Mouse (Mus musculus): Measurements from ENCODE around the gene Rnls.
A peak's percentile ranks its signal among the peaks of the same experiment; 100 is the strongest.
"Not testable (repeated sequence)": the region's sequence is repeated elsewhere in the genome, so short reads cannot be mapped to it uniquely, and the experiment has no call there.

Rnls gene

DNA sequence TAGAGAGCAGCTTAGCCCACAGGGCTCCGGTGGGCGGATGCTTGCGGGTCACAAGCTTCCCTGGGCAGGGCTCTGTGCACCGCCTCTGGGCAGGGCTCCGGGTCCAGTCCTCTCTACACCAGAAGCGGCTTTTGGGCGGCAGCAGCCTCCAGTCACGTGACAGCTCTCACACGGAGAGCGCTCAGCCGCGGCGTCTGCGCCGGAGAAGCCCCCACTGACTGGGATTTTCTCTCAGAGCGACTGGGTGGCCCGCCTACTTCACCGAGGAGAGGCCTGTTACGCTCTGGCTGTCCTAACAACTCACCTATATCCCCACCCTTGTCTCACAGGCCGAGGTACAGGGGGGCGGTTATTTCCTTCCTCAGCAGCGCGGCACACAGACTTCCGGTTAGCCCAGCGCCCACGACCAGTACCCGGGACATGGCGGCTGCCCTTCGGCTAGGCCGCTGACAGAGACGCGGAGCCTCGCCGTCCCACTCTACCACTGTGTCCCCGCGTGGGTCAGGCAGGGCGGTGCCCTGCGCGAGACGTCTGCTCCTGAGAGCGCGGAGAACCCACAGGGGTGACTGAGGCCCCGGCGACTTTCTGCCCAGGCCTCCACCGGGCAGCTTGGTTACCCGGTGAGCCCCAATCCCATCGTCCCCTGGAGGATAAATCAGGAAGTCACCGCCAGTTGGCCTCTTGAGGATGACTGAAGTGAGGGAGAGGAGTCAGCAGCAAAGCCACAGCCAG lies at the start of gene Rnls:
Gene Rnls (minus strand): TSS at position 645 of the 732 bp plus-strand sequence.
- peak; percentile 85 for DNase-seq

- no peak for DNase-seq
Measured at GRCm38 (mm10) chr19:33429457-33429856, 37.4 kb upstream of the Rnls start.

DNA sequence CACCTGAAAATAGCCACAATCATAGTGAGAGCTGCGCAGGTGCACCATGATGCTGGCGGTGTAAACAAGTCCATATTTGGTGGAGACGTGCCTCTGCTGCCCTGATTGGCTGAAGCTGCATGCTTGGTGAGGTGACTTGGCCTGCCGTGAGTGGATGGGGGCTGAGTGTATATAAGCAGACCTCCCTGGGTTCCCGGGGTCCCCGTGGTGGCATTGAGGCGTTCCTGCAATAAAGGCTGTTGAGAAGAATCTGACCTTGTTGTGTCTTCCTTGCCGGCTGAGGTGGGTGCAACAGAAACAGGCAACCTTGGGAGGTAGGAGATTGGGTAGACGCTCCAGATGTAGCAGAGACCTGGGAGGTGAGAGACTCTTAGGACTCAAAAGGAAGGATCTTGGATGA lies 27.3 kb upstream of the Rnls start:
- DNase-seq, result not testable (repeated sequence)

DNA sequence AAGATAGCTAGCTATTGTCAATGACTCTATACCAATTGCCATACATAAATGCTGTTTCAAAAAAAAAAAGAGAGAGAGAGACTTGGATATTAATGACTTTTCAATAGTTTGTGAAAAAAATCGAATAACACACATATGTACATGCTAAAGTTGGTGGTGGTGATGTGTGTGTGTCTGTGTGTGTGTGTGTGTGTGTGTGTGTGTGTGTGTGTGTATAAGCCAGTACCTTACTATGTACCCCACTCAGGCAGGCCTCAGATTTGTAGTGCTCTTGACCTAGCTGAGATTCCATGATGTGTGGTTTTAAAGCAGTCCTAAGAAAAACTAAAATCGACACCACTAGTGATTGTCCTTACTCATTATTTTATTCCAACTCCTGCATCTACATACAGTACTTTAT lies 11.3 kb downstream of the Rnls start:
- no peak for DNase-seq

DNA sequence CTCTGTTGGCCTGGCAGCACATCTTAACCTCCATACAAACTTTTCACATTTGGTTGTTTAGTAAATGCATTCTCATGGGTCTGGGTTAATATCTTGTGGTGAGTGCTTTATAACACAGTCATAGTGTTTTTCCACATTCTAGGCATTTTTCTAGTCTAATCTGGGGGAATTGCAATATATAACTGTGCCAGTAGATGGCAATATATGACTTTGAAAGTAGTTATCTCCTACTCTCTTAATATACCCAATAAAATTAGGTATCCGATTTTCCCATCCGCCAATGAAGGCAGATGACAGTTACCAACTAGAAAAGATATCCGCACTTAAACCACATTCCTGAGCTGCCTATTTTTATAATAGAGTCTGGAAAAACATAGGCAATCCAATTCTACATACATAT lies 11.7 kb downstream of the Rnls start:
- DNase-seq, result no peak

DNA sequence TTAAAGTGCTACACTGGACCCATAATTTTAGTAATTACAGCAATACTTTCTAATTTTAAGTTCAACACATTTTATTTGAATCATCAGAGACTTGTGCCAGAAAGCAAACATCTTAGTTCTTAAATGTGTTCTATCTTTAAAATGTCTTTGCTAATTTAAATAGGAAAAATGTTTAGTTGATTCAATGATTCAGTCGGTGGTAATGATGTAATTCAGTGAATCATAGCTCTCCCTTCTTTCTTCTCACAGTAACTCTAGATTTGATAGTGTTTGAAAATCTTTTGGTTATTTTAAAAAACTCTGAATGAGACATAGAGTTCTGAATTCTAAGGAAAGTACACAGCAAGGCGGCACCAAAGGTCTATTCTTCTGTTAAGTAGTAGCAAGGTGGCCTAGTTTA lies 23.3 kb downstream of the Rnls start:
- DNase-seq, result no peak

GRCm38 (mm10) chr19:33366661-33367060 lies 25.4 kb downstream of the Rnls start:
- DNase-seq, result peak; percentile 73

DNA sequence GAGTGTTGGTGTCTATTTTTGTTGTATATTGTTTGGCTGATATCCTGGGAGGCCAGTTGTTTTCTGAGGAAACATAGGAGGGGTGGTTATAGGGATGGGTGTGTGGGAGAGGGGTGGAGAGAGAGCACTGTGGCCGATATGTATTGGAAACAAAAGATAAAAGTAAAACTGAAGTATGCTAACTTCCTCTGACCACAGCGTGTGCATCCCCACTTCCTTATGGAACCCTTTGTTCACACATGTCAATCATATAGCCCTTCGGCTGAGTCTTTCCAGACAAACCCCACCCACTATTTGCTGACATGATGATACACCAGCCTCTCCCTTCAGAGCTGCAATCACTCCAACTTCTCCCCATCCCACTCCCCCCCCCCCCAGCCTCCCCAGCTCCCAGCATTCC lies 35.1 kb downstream of the Rnls start:
- DNase-seq, result no peak

DNA sequence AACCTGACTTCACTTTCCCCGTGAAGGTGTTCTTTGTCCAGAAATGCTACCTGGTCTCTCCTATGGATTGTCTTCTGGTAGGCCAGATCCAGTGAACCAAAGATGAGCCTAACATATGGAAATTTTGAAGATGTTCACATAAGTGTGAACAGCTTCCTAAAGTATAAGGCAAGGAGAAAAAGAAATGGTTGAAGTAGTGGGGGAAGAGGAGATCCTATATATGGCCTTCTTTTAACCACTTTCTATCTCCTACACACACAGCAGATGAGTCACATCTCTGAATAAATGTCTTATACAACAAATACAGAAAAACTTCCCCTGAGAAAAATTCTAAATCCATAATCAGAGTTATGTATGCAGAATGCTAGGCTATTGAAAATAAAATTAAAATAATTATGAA lies 52.0 kb downstream of the Rnls start:
- DNase-seq, result no peak

DNA sequence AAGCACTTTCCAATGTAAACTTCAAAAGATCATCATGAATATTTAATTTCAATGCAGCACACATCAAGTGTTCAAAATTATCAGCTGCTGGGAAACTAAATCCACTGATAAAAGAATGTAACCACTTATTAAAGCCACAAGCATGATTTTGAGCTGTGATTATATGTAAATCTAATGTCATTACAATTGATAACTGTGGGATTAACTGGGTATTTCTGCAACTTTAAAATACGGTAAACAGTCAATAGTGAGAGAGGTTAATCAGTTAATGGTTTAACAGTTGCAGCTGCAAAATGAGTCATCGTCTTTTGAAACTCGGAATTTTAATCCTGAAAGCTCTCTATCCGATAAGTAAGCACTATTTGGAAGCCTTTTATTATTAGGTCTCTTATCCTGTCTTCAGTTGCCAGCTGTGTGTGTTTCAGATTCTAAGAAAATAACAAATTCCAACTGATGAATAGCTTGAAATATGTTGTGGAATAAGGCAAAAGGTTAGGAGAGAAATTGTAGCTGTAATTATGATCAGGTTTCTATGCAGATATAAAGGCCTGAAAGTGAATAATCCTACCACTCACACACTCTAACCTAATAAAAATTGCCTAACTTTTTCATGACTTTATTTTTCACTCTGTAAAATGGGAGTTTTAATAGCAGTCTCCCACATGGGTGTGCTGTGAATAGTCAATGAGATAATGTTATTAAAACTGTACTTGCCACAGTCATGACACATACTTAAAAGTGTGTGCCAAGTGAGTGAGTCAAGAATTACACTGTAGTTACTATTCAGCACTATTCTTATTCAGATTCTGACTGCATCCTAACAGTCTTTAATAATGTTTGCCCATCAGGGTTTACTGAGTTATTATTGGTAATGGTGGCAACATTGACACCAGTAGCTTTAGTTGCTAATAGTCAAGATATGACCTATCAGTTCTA lies 65.1 kb downstream of the Rnls start:
- no peak for DNase-seq

- DNase-seq, result no peak
Measured at GRCm38 (mm10) chr19:33318785-33319184, 73.3 kb downstream of the Rnls start.

DNA sequence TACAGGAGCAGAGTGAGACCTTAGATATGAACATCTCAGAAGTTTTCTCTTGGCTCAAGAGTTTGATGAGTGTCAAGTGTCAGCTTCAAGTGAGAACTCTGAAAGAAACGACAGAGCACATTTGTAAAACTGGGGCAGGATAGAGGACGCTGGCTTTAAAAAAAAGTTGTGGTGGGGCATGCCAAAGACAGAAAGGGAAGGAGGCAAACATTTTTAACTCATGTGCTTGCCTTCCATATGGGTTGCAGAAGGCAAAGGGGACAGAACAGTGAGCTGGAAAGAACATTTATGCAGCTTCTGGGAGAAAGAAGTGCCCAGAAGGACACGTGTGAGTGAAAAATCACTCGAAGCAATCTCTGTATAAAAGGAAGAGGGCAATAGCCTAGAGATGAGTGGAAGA lies 75.0 kb downstream of the Rnls start:
- no peak for DNase-seq

DNA sequence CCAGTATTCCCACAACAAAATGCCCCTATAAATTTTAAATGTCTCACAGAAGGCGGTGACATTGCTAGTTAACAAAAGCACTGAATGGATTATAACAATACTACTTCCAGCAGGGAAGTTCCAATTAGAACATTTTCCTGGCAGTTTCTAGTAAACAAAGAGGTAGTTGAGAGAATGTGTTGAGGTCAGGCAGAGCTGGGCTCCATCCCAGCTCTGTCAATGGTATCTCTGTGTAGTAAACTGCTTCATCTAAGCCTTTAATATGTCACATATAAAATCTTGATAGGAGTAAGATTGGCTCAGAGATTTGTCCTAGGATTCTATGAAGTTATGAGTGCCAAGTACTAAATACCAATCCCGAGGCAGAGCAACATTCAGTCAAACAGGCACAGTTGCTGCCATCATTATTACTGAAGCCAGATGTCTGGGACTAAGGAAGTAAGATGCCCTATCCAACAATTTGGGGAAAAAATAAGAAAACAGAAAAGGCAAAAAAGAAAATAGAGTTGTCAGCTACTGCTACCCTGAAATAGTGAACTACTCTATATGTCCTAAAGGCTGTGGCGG lies 92.3 kb downstream of the Rnls start:
- DNase-seq, result no peak

GRCm38 (mm10) chr19:33296338-33296737 lies 95.8 kb downstream of the Rnls start:
- no peak for DNase-seq

DNA sequence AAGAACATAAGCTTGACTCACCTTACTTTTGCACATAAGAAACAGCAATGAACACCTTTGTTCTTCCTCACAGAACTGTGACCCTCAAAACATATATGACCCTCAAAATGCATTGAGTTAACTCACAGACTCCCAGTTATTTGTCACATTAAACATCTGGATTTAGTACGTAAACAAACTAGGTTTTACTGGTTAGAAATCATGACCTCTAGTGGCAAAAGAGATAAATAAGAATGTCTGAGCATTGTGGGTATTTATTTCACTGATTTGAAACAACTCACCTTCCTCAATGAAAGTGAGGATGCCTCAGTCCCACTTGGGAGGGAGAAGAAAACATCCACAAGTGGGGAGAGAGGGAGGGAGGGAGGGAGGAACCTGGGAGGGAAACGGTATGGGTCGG lies 109.1 kb downstream of the Rnls start:
- no peak for DNase-seq

- DNase-seq, result no peak
Measured at GRCm38 (mm10) chr19:33276421-33276820, 115.7 kb downstream of the Rnls start.

GRCm38 (mm10) chr19:33273676-33274075 lies 118.4 kb downstream of the Rnls start:
- DNase-seq, result no peak

GRCm38 (mm10) chr19:33271571-33271970 lies 120.5 kb downstream of the Rnls start:
- DNase-seq, result no peak

DNA sequence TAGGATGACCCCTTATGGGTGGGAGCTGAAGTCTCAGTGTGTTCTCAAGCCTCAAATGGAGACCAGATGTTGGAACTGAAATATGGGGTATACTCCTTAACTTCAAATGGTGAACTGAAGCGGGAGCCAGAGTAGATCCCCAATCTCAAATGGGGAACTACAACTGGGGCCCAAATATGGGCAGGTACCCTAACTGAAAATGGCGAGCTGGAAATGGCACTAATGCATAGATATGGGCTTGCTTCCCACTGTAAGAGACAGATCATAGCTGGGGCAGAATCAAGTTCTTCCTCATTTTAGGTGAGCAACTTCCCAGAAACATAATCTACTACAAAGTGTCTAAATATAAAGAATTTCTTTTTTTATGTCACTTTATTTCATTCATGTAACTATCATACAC lies 121.9 kb downstream of the Rnls start:
- DNase-seq, result no peak

GRCm38 (mm10) chr19:33268044-33268443 lies 124.1 kb downstream of the Rnls start:
- DNase-seq, result peak; percentile 35

DNA sequence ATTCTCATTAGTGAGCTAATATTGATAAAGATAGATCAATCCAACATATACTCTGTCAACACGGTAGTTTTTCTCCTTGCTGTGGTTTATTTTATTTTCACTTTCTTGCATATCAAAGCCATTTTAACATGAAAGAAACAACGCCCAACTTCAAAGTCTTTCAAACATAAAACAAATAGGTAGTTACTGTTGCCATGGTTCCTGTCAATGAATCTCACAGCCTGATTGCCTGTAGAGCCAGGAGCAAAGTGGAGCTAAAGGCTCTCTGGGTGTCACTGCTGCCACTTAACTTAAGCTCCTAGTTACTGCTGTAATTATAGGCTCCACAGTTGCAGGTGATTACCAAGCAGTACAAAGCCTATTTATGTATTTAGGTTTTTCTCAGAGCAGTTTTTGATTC lies 126.8 kb downstream of the Rnls start:
- DNase-seq, result no peak

DNA sequence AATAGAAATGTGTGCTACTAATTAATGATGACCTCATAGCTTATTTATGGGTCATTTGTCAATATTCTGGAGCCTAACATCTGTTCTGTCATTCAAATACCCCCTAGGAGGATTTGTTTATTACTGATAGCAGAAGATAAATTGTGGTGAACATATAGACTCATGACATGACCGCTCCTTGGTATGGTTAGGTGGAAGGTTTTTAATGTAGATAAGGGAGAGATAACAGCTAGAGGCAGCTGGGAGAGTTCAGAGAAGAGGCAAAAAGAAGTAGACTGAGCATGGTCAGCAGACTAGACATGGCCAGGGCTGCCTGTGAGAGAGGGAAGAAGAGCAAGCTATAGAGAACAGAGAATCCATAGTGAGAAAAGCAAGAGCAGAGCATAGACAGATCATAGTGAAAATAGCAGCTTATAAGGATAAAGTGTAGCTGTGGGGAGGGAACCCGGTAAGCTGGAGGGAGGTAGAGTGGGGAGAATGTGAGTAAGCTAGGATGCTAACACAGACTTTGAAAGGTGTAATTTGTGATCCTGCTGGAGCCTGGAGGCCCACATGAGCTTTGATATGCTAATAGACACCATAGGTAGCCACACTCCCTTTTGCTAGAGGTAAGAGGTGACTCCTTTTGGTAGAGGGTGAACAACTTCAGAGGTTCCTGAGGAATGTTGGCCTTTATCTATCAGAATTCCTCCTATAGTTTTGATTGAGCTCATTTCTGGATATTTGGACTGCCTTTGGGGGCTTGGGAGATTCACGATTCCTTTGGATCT lies 127.7 kb downstream of the Rnls start:
- DNase-seq, result no peak

DNA sequence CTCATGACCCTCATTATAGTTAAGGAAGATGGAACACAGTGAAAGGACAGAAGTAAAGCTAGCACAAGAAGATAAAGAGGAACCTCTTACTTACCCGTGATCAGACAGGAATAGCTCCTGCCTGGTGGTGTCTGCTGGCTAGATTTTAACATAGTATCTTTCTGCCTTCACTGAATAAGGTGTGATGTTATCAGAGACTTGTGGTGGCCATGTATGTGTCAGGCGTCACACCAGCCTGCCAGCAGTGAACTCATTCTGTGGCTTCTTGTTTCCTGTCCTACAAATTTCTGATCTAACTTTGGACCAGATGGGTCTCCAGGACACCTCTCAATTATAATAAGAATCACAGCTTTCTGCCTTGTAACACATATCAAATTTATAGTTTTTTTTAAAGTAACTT lies 129.7 kb downstream of the Rnls start:
- DNase-seq, result no peak

Measured in lung, postnatal 14 days (tissue).